Mouse (Mus musculus) c-Kit-positive CD71-negative TER-119-negative erythroid progenitor cells, embryonic 14.5 days (primary cell): ENCODE results near the gene Ccser1.

Experiments used
- DNase-seq: peaks from one replicate; pipeline ENCODE4 v3.0.0-alpha.2; 2013; ENCODE audit warnings: low read depth

The Ccser1 gene

DNA sequence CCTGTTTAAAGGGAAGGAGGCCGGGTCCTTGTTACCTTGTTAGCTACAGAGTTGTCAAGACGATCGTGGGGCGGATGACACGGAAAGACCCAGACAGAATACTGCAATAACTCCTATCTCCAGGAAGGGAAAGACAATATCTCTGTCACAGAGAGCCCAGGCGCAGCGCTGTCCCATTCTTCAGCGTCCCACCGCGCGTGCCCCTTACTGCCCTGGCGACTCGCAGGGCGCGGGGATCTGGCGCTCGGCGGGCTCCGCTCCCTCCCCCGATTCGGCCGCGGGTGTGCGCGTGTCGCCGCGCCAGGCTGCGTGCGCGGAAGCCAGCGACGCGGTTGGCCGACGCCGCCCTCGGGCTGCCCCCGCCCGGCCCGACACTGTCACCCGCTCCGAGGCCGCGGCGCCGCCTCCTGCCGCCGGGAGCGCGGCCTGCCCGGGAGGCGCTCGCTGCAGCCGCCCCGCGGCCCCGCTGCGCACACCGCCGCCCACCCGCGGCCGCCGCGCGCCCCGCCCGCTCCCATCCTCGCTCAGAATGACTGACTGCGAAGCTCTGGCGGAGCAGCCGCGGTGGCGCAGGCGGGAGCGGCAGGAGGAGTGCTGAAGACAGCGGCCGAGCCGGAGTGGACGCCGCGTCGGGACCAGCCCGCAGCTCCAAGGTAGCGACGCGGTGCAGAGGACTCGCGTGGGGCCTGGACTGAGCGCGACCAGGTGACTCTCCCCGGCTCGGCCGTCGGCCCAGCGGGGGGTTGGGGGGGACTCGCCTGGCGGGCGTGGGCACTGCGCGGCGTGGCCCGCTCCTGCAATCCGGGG is at the start of gene Ccser1:
Gene Ccser1 (plus strand): TSS at position 376 of the 807 bp plus-strand sequence.
- peak; percentile 24 for DNase-seq

DNA sequence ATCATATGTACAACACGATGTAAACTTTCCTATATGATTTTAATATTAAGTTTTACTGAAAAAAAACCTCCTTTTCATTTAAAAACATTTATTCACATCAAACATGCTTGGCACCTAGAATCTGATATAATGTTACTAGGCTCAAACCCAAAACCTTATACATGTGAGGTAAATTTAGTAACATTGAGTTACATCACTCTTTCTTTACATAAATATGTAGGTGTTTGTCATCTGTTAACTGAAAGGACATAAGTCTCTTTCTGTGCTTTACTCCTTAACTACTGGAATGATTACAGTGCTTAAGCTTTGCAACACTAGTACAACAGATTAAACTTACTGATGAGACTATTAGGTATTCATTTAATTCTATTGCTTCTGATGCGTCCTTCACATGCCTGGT is 43.7 kb upstream of the Ccser1 start:
- no peak for DNase-seq

DNA sequence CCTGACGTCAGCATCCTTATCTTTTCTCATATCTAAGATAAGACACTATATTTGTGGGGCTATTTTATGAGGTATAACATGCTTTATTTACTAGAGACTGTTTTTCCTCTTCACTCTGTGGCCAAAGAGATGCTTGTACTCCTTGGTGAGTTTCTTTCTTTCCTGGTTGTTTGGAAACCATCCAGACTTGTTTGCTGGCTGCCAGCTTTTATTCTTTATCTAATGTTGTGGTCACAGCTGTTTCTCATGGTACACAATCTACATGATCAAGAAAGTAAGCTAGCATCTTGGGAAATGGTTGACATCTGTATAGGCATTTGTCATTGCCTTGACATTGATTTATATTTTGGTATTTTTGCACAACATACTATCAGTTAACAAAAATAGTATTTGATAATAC is 37.1 kb upstream of the Ccser1 start:
- no peak for DNase-seq

DNA sequence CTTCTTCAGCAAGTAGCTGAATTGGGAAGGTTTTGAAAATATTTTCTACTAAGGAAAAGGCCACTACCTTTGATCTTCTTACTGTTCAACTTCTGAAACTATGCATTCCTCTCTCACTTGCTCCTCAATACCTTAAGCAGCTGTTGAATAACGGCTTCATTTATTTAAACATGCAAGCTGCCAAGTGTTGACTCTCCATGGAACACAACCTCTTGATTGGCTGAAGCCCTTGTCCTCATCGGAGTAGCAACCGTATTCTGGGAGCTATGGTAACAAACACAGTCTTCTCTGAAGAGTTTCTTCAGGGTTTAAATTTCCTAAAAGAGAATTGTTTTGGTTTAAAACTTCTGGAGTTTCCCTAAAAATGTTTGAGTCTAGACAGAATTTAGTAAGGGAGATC is 27.2 kb upstream of the Ccser1 start:
- no peak for DNase-seq

DNA sequence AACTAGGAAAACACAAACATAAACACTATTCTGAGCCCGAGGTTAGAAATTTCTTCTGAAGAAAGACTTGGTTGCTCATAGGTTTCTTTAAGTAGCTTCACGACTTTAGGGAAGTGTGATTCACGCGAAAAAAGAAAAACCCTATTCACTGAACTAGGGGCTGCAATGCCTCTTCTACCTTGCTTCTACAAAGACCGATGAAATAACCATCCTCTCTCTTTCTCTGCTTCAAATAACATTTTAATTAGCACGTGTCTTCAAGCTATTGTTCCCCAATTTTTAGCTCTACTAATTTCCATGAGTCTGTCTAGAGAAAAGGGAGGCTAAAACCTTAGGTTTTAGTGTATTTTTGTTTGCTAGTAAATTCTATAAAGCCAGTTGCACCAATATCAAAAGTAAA is 25.5 kb upstream of the Ccser1 start:
- DNase-seq, result no peak

DNA sequence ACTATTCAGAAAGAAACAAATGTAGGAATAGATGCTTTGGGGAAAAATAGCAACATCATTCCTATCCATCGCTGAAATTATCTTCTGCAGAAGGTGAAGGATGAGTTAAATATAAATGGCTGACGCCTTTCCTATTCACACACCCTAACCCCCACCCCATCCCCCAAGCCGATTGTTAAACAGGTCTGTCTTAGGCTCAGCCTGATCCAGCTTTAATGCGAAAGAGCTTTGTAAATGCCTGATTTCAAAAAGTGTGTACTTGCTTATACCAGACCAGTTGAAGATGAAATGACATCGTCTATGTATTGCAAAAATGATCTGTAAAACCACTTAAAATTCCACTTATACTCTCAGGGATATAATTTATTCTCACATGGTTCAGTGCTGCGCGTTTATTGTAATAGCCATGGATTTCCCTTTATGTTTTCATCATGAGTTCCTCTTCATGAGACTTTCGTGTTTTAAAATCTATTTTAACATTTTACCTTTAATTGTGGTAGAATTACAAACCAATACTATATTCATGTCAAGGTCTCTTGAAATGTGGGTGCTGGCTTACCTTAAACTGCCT is 25.0 kb upstream of the Ccser1 start:
- no peak for DNase-seq

DNA sequence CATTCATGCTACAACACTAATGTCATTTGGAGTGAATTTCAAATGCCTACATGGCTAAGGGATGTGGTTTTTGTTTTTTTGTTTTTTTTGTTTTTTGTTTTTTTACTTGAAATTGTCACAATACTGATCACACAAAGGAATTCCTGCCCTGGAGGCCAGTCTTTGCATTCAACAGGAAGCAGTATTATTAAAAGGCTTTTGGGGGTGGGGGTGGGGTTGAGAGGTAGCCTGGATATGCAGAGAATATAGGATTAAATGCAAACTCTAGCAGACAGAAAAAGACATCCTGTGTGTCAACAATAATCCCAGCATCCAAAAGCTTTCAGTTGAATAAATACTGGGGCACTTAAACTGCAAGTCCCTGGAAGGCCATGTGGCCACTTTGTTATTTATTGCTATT is 24.4 kb upstream of the Ccser1 start:
- DNase-seq, result no peak

DNA sequence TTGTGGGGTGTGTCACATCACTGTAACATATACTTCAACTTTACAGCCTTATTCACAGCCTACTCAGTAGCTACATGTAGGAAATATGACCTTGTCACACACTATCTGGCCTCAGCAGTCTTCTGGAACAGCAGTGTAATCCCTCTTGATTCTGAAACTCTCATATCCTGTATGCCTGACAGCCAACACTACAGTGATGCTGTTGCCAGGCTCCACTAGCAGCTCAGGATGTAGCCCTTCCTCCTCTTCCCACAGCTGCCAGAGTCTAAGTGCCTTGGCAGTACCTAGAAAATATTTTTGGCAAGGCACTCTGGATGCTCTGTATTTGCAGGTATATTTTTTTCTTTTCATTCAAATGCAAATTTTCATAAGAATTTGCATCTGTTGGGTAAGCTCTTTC is 18.0 kb upstream of the Ccser1 start:
- no peak for DNase-seq

DNA sequence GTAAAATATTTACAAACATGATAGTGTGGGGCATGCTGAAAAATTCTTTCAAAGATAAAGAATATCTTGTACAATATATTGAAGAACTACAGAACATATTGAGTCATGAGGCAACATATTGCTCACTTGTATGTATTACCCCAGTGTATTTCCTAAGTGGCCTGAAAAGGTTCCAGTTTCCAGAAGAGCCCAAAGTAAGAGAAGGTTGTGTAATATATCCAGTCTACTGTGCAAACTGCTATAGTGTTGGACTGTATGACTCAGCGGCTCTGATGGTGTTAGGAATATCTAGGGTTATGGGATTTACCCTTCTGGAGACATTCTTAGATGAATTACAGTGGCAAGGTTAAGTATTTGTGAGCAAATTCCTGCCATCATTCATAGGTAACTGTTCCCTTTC is 13.2 kb upstream of the Ccser1 start:
- DNase-seq, result no peak

DNA sequence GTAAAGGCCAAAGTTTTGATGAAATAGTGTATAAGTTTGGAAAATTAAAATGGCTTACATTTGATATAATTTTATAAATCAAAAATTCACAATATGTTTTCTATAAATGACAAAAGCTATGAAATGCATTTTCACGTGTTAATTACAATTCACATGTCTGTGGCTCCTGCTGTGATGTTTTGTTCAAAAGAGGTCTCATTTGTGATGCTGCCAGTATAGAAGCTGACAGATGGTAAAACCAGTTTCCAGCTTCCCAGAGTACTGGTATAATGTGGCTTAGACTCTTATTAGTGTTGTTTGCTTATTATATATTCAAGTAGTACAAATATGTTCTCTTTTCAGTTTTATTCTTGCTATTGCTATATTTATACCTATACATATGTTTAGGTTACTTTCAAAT is 4.0 kb upstream of the Ccser1 start:
- no peak for DNase-seq

DNA sequence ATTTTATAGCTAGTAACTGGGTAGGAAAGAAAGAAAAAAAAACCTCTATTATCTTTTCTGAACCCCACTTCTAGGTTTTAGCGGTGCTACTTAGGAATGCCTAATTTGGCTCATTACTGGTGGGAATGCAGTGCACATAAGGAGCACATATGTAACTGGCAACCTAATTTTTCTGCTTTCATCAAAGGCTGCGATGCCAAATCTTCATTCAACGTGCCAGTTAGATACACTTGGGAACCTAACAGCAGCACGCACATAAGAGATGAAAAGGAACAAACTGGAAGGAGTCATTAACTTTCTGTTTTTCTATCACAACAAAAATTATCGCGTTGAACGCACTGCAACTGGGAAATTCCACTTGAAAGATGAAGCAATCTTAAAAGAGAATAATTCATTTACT is 2.6 kb upstream of the Ccser1 start:
- no peak for DNase-seq

DNA sequence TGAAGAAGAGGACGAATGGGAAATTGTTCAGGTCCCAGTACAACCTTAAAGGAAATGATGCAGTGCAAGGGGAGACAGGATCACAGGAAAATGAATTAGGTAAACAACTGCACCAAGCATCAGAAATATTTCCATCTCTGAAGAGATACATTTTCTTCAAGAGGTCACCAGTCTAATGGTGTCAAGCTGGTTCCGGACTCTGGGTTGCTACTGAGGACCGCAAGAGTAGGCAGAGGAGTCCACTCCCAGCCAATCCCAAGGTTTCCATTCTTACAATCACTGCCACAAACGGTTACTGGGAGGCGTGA is 529 bp upstream of the Ccser1 start:
- DNase-seq, result no peak

DNA sequence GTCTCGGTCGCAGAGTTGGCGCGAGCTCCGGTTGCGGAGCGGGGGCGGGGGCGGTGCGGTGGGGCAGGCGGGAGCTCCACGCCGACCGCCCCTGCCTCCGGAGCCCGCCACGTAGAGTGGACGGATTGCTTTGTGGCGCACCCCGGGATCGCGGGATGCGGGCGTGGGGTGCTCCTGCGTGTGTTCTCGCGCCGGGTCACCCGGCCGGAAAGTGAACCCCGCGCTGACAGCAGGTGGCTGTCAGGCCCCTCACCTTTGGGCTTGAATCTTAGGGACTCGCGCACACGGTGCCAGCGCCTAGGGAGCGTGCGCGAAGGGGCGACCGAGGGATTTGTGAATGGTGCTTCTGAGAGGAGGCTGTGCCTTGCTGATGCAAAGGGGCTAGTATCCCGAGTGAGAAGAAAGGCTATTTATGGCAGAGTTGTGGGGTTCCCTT is 650 bp downstream of the Ccser1 start:
- DNase-seq, result no peak

DNA sequence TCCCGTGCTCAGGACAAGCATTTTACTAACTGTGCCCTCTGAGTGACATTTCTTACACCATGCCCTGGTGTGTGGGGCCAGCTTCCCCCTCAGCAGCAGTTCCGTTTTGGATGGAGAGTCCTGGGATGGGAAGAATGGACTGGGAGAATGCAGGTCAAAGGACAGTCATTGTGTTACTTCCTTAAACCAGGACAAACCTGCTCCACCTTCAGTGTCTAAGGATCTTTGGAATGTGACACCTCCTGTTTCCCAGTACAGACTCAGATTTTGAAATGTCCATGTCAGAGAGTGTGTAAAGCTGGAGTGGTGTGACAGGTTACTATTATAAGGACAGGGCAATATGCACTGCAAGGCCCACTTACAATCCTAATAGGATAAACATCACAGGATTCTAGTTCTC is 8.9 kb downstream of the Ccser1 start:
- DNase-seq, result no peak

DNA sequence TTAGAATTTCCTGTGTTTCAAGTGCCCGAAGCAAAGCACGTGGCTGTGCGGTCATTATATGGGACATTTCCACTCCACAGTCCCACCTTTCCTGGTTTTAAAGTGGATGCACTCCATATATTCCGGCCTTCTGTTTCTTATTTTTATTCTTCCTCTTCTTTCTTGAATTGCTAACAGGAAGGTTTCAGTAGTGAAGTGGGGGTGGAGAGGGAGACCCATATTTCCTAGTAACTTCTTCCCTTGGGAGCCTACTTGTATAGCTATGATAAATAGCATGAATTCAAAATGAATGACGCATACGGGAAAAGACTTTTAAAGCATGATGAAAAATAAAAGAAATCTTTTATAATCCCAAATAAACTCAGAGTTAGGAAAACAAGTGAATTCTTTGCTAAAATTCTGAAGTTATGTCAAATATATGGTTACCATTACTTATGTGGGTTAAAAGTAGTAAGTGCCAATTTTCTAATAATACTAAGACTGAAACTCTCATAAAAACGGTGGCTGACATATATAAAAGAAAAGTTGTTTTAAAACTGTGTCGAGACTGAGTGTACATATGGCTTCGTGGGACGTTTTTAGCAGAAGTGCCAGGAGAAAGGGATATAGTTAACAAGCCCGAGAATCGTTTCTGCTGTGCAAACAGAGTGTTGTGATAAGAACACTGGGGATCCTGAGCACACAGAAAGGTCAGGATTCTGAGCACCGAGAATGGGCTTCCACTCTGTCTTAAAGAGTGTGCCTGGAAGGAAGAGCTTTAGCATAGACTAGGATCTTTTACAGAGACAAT is 11.7 kb downstream of the Ccser1 start:
- DNase-seq, result no peak

DNA sequence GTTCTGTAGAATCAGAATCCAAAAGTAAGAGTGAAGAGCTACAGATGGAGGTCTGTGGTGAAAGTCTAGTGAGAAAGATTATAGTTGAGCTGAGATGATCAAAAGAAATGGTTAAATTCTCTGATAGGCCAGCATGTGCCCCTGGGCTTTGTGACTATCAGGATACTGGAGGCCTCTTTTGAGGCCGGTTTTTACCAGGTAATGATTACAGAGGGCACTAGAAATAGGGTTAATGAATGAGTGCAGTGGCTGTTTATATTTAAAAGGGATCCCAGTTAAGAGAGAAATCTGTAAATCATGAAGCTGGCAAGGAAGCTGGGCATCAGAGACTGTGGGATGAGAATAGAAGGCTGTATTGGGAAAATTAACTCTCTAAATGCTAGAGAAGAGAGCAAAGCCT is 23.2 kb downstream of the Ccser1 start:
- DNase-seq, result no peak

DNA sequence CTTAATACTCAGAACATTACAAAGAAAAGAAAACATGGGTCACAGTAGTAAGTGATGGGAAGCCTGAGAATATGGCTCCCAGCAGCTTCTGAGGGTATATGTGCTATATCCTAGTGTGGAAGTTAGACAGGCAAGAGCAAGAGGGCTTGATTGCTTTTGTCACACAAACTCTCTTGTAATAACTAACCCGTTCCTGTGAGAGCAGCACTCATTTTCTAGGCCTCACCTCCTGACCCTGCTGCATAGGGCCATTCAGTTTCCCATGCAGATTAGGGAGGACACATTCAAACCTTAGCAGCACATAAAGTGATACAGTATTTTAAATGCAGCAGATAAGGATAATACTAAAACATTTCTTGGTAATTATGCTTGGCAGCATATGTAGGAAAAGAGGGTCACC is 25.9 kb downstream of the Ccser1 start:
- DNase-seq, result no peak

DNA sequence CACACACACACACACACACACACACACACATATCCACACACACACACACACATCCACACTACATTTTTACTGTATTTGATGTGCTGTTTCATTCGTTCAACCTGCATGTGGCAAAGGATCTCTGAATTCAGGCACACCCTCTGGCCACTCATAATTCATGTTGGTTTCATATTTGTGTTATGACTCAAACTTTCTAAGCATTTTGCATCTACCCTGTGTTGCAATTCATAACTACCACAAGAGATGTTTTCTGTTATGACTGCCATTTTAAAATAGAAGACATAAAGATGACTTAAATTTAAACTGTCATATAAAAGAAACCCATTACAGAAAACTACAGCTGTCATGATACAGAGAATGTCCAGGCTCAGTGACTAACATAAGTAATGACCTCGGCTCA is 26.5 kb downstream of the Ccser1 start:
- no peak for DNase-seq

DNA sequence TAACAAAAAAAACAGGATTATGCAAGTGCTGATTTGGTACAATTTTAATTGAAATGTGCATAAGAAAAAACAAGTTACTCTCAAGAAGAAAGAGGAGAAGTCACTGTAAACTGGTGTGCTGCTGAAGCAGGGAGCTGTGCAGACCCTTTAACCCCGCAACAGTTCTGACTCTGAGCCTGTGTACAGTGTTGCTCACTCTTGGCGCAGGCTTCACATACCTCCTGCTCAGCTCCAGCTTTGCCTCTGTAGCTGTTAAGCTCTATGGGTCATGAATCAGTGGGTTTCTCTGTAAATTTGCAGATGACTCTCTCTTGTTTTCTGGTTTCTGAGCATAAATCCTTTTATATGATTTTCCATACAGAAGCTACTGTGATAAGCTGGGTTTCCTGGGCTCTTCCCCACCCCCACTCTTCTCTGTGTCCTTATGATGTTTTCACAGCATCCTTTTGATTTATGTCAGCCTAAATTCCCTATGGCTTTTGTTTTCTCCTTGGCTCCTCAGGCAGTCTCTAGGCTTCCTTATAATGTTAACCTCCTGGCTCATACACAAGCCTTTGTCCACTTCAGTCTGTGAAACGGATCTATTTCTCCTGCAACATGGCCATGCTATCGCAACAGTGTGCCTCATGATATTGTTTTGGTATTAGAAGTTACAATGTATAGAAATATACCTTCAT is 30.1 kb downstream of the Ccser1 start:
- DNase-seq, result no peak

DNA sequence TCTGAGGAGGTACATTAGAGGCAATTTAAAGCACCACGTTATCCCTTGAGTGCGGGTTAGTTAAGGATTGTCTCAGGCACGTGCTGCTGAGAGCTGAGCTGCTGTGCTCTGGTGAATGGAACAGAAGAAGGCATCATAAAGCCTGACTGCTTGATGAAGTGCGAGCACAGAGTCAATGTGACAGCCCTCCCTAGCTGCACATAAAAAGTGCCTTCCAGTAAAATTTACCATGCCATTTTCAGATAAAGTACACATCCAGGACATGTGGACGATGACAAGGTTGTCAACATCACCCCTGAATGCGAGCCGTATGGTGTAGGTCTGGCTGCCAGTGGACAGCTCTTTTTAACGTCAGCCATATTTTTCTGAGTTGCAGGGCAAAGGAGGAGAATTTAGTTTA is 35.6 kb downstream of the Ccser1 start:
- DNase-seq, result no peak

DNA sequence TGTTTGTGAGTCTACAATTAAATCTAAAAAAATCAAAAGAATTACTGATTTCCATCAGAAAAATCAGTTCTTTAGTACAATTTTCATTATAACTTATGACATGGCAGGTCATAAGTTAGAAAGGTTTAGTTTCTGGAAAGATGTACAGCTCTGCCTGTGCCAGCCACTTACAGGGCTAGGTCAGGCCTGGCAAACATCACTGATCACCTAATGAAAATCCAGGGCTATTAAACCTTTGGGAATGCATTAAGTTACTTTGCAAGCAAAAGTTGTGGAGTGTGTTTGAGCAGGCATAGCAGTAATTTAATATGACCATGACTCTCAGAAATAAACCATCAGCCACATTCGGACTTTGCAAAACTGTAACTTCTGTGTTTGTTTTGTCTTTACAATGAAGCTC is 36.4 kb downstream of the Ccser1 start:
- DNase-seq, result no peak

DNA sequence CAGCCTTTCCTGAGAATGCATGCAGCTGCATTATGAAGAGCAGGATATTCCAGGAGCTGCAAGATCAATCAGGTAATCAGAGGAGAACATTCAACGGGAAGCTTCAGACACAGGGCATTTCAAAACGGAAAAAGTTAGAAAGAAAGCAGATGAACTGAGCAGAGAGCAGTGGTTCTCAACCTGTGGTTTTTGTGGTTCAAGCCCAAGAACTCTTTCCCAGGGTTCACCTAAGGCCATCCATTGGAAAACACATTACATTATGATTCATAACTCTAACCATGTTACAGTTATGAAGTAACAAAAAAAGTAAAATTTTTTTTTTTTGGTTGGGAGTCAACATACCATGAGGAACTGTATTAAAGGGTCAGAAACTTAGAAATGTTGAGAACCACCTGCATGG is 37.6 kb downstream of the Ccser1 start:
- no peak for DNase-seq

DNA sequence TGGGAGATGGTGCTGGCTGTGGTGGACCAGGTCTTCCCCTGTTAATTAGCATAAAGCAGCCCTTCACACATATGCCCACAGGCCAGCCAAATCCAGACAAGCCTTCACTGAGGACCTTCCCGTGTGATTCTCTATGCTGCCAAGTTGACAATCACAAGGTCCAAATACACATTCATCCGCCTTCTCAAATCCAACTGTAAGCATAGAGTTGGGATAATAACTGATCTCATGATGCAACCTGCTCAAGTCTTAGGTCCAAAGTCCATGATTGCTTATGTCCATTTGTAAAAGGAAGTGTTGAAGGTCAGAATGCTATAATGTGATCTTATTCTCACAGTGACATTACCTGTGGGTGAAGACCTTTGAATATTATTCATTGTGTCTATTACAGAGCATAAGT is 43.4 kb downstream of the Ccser1 start:
- DNase-seq, result no peak
